Mouse (Mus musculus): ENCODE results near the gene Il31ra. TPM values are rescaled to one million over a fixed set of nuclear protein-coding genes. Genes with fewer than 3 reads are reported as not detected.

Gene Il31ra
- total RNA-seq, 2 experiments from 2014 or later, result 2.7 to 4.3 TPM

DNA sequence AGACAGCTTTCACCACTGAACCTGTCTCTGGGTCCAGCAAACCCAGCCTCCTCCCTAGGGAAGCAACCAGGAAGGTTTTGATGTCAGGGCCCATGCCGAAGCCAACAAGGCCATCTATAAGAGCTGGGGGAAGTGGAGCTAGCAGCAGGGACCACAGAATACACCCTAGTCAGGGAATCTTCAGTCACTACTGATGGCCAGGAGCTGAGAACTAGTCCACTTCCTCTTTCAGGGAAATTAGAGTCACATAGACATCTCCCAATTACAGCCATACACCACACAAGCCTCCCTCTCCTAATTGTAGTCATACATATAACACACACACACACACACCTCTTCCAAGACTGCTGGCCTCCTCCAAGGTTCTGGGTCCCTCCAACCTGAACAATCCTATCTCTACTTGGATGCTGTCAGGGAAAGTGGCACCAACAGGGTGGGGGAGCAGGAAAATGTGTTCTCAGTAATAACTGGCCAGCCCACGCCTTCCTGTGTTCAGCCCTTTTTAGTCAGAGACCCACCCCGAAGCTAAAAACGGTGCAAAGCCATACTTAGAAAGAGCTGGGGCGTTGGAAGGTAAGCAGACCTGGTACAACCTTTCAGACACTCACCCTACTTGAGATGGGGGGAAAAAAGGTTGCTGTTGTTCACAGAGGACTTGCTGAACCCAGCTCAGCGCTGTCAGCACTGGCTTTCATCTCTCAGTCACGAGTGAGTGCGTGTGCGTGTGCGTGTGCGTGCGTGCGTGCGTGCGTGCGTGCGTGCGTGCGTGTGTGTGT is 83.5 kb downstream of the Il31ra start:
- ATAC-seq (ENCODE audit: poor library complexity, severe bottlenecking), result peak; percentile 44

- ATAC-seq (ENCODE audit: poor library complexity, severe bottlenecking), result peak; percentile 67
These were observed 84.7 kb downstream of the Il31ra start for GRCm38 (mm10) chr13:112509465-112509864.

GRCm38 (mm10) chr13:112508487-112508886 is 85.7 kb downstream of the Il31ra start:
- ATAC-seq (ENCODE audit: poor library complexity, severe bottlenecking), result no peak

- 0 out of 2 replicates have a peak, but pooled peaks have one; percentile 30 for ATAC-seq (ENCODE audit: poor library complexity, severe bottlenecking)
These were observed 86.5 kb downstream of the Il31ra start for GRCm38 (mm10) chr13:112507691-112508090.

- no peak for ATAC-seq (ENCODE audit: poor library complexity, severe bottlenecking)
These were observed 87.4 kb downstream of the Il31ra start for GRCm38 (mm10) chr13:112506766-112507165.

GRCm38 (mm10) chr13:112505436-112505835 is 88.7 kb downstream of the Il31ra start:
- ATAC-seq (ENCODE audit: poor library complexity, severe bottlenecking), result no peak

- ATAC-seq (ENCODE audit: poor library complexity, severe bottlenecking), result no peak
These were observed 90.3 kb downstream of the Il31ra start for GRCm38 (mm10) chr13:112503846-112504245.

DNA sequence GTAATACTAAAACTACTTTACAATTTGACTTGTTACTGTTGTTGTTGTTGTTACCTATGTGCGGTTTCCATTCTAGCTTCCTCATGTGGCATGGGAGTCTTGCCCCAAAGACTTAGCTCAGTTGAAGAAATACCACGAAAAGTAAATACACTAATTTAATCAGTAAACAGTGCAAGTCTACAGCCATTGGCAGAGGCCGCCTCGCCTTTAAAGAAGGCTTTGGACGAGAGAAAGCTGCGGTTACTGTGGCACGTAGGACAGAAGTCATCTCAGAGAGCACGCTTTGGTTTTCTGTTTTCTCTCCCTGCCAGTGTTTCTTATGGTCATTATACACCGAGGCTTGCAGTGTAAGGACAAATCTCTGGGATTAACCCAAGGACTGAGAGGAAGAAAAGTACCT is 93.7 kb downstream of the Il31ra start:
- ATAC-seq (ENCODE audit: poor library complexity, severe bottlenecking), result no peak

- no peak for ATAC-seq (ENCODE audit: poor library complexity, severe bottlenecking)
These were observed 94.1 kb downstream of the Il31ra start for GRCm38 (mm10) chr13:112500027-112500426.

DNA sequence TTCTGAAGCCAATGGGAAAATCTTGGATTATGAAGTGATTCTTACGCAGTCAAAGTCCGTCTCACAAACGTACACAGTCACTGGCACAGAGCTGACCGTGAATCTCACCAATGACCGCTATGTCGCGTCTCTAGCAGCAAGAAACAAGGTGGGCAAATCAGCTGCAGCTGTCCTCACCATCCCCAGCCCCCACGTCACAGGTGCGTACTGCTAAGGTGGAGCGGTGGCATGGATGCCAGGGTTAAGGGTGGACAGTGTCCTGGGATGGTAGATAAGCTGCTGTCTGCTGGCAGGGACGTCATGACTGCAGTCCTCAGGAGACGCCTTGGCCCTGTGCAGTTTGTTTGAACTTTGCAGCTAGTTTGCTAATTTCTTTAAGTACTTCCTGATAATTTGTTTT is 99.6 kb downstream of the Il31ra start:
- ATAC-seq (ENCODE audit: poor library complexity, severe bottlenecking), result no peak

- ATAC-seq (ENCODE audit: poor library complexity, severe bottlenecking), result no peak
These were observed 101.9 kb downstream of the Il31ra start for GRCm38 (mm10) chr13:112492285-112492678.

GRCm38 (mm10) chr13:112491636-112492284 is 102.4 kb downstream of the Il31ra start:
- no peak for ATAC-seq (ENCODE audit: poor library complexity, severe bottlenecking)

DNA sequence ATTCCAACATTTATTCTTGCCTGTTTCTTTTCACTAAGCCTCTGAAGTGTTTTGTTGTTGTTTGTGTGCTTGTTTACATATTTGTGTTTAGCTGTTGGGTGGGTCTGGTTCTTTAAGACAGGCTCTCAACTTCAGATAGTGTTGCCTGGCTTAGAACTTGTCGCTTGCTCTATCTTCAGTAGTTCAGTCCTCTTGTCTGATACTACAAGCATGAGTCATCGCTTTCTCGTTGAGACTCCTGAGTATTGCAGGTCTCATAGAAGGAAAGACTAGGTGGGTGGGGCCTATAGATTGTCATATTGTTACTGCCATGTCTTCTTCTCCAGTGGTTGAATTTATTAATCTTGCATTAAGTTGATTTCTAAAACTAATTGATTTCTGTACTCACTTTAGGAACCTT is 104.1 kb downstream of the Il31ra start:
- ATAC-seq (ENCODE audit: poor library complexity, severe bottlenecking), result no peak

DNA sequence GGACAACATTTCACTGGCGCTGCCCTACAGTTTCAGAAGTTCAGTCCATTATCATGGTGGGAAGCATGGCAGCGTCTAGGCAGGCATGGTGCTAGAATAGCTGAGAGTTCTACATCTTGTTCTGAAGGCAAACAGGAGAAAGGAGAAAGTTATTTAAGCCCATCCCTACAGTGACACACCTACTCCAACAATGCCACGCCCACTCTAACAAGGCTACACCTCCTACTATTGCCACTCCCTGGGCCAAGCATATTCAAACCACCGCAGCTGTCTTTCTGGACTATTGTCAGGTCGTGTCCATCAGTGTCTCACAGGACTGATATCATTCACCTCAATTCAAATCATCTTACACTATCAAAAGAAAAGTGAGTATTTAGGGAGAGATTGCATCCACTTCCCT is 107.5 kb downstream of the Il31ra start:
- ATAC-seq (ENCODE audit: poor library complexity, severe bottlenecking), result no peak

DNA sequence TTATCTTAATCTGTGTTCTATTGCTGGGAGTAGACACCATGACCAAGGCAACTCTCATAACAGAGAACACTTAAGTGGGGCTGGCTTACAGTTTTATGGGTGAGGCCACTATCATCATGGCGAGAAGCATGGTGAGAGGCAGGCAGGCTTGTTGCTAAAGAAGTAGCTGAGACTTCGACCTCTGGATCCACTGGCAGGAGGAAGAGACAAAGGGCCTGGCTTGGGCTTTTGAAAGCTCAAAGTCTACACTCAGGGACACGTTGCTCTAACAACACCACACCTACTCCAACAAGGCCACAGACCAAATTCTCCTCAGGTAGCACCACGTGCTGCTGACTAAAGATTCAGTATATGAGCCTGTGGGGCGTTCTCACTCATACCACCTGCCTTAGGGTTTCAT is 107.9 kb downstream of the Il31ra start:
- no peak for ATAC-seq (ENCODE audit: poor library complexity, severe bottlenecking)

GRCm38 (mm10) chr13:112483015-112483414 is 111.1 kb downstream of the Il31ra start:
- ATAC-seq (ENCODE audit: poor library complexity, severe bottlenecking), result no peak

GRCm38 (mm10) chr13:112482525-112482924 is 111.6 kb downstream of the Il31ra start:
- no peak for ATAC-seq (ENCODE audit: poor library complexity, severe bottlenecking)

GRCm38 (mm10) chr13:112479926-112480325 is 114.2 kb downstream of the Il31ra start:
- ATAC-seq (ENCODE audit: poor library complexity, severe bottlenecking), result no peak

DNA sequence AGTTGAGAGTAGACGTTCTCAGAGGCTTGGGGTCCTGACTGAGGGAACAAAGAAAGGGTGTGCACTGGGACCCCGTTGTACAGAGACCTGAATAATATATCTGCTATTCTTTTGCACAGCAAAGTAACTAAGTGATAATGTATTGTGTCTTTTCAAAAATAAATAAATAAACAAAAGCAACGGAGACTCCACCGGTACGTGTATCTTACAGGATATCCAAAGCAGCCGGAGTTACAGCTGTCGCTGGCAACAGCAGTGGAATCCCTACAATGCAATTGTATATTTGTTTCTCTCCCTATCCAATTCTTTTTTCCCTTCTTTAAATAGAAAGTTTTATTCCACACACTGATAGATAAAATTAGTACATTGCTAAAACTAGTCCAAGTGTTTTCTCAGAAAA is 115.1 kb downstream of the Il31ra start:
- ATAC-seq (ENCODE audit: poor library complexity, severe bottlenecking), result no peak

DNA sequence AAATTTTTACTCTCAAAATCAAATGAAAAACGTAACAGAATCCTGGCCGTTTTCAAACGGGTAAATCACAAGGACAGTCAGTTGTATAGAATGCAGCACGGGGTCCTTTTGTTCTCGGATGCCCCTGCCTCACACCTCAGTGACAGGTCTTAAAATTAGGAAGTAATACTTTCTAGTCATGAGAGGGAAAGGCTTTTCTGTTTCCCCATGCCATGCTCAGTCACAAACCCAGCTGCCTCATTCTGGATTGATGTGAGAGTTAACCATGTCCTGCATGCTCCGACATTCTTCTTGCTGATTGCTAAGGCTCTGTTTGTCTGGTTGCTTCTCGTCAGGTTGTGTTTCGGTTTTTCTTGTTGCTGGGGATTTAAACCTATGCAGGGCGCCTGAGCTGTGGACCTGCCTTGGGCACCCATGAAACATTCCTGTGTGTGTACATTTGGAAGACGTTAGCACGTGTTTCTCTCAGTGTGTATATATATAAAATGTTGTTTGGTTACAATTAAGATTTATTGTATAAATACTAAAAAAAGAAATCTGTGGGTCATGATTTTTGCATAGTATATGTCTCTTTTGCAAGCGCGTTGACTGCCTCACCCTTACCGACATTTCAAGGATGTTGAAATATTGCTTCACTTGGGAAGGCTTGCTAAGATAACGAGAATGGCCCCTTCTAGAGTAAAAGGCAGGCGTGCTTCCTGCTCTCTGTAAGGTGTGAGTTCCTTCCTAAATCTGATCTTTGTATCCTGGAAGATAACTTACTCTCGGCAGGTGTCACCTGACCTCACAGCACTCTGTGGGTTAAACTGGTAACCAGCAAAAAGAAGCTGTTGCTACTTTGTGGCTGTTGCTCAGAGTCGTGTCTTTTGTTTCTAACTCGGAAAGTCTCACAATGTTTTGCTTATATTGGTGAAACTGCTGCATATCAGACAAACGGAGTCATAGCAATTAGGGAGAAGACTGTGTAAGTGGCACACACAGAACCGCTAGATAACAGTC is 120.1 kb downstream of the Il31ra start:
- peak; percentile 52 for ATAC-seq (ENCODE audit: poor library complexity, severe bottlenecking)

DNA sequence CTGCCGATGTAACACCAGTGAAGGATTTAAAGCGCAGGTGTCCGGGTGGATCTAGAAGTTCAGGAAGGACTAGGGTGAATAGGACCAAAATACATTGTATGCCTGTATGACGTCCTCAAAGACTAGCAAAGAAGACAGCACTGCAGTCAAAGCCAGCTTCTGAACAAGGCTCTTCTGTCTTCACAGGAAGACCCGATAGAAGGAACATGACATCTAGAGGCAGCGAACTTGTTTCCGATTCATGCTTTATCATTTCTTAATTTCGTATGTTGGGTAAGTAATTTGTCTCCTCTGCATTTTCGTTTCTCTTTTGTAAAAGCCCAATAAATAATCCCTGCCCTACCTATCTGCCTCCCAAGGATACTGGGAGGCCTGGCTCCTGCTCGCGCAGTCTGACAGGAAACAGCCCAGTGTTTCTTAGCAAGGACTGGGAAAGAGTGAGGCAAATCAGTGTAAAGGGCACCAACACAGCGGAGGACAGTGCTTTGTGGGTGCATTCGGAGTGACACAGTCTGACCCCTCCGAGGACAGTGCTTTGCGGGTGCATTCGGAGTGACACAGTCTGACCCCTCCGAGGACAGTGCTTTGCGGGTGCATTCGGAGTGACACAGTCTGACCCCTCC is 121.6 kb downstream of the Il31ra start:
- ATAC-seq (ENCODE audit: poor library complexity, severe bottlenecking), result 0 out of 2 replicates have a peak, but pooled peaks have one; percentile 10
